Mouse (Mus musculus) natural killer cell, adult 2 months (primary cell): Measurements from ENCODE around the gene Eif3g.

Experiments used
- DNase-seq, 2 experiments: peaks; one replicate each; pipeline ENCODE4 v3.0.0; 2022; ENCODE audit warnings: low spot score in 2 of 2

Gene Eif3g

DNA sequence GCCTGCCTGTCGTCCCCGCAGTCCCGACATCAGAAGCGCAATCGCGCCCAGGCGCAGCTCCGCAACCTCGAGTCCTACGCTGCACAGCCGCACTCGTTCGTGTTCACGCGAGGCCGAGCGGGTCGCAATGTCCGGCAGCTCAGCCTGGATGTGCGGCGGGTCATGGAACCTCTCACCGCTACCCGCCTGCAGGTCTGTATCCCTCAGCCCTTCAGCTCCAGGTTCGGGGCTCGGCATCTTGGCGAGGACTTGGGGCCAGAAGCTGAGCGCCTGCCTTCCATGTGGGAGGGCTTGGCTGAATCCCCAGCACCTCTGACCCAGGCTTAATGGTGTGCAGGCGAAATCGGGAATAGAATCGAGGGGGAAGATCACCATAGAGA lies 10.0 kb downstream of the Eif3g start:
- DNase-seq, result no peak

DNA sequence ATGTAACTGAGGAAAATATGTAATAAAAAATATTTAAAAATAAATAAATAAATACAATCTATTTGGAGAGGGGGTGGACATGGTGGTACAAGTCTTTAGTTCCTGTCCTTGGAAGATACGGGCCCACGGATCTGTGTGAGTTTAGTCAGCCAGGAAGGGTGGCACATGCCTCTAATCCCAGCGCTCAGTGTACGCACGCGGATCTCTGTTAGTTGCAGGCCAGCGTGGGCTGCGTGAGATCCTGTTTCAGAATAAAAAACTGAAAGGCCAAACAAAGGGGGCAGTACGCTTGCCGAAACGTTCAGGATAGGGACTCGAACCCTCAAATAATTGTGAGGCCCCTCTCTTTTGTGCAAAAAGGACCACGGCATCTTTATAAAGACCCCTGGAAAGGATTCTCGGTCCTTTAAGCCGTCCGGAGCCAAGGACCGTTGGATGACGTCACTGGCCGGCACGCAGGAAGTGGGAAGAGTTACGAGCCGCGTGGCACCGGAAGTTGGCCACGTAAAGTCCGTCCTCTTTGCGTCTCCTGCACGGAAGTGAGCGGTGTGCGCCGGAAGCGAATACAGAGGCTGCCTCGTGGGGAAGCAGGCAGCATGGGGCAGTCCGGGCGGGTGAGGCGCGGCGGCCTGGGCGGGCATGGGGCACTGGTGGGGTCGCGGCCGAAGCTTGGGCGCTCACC lies 10.6 kb downstream of the Eif3g start, which contains the start of gene Ppan:
Gene Ppan, plus strand, starts transcription at position 472 of the 682 bp plus-strand sequence.
- peak; percentile 91 to 93 for DNase-seq

DNA sequence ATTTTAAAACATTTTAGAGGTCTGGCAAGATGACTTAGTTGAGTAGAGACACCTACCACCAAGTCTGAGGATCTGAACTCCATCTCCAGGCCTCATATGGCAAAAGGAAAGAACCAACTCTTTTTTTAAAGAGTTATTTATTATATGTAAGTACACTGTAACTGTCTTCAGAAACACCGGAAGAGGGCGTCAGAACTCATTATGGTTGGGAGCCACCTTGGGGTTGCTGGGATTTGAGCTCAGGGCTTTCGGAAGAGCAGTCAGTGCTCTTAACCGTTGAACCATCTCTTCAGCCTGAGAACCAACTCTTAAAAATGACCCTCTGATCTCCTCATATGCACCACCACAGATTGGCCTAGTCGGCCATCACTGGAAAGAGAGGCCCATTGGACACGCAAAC lies 11.2 kb downstream of the Eif3g start:
- DNase-seq, result no peak

DNA sequence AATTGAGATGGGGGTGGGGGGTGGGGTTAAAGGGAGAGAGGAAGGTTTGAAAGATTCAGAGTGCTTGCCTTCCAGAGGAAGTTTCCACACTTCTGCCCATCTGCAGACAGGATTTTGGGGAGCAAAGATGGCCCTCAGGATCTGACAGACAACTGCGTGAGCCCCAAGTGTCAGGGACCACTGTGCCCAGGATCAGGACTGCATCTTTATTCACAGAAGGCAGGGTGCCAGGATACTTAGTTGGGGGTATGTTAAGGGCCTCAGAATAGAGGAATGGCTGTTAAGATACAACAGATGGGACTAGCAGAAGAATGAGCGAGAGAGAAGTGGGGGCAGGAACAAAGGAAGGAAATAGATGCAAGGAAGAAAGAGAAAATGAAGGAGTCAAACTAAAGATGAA lies 11.9 kb downstream of the Eif3g start:
- DNase-seq, result no peak

DNA sequence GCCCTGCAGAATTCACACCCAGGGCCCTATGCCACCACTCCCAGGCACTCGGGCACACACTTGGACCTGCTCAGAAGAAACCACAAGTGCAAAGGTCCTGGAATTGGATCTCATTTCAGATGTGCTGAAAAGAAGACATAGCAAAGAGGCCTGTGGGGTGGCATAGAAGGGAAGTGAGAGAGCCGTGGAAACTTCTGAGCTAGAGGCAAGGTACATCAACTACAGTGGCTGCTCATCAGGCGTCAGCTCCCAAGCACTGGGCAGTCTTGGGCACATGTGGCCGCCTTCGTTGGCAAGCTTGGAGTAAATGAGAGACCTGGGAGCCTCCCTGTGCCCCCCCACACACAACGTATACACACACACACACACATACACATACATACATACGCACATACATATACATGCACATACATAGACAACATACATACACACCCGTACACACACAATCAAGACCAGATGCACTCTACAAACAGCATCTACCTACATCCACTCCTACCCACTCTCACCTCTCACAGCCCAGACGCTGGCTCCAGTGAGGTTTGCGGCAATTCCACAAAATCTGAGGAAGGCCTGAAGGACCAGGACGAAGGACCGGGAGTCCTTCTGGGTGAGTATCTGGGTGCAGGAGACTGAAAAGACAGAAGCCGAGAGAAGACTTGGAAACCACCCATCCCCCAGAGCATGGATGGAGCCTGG lies 19.2 kb downstream of the Eif3g start, which contains the start of gene Angptl6:
Gene Angptl6, minus strand, starts transcription at position 631 of the 696 bp plus-strand sequence.
- DNase-seq, result no peak

DNA sequence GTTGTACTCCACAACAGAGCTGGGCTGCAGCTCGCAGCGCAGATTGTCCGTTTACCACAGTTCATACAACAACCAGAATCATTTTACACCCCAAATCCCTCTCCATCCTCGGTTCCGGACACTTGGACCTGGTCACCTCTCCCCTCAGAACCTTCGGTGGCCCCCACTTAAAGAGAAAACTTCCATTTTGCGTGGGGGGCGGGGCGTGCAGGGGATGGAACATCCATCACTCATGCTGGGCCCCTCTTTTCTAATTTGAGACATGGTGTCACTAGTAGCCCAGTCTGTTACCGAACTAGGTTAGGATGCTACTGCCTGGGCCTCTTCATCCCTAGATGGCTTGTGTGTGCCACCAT lies 19.7 kb downstream of the Eif3g start:
- no peak for DNase-seq

DNA sequence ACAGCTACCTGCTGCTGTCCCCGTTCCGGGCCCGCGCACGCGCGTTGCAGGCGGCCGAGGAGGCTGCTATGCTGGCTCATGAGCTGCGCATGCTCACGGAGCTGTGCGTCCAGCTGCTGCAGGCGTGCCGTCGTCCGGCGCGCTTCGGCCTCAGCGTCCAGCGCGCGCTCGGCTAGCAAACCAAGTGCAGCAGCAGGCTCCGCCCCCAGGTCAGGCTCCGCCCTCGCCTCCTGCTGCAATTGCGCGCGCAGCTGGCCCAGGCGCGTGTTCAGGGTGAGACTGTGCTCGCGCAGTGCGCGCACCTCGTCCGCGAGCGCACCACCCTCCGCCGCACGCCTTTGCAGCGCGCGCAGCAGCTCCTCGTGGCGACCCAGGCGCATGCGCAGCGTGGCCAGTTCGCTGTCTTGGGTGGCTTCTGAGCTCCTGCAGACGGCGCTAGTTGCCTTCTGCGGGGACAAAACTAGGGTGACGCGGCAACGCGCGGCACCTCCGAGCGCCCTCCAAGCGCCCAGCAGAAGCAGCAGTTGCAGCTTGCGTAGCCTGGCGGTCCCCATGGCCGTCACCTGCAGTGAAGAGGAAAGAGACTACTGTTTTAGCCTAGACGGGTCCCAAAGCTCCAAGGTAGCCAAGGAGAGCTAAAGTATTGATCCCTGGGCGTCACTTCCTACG lies 20.2 kb downstream of the Eif3g start:
- peak; percentile 99 for DNase-seq

DNA sequence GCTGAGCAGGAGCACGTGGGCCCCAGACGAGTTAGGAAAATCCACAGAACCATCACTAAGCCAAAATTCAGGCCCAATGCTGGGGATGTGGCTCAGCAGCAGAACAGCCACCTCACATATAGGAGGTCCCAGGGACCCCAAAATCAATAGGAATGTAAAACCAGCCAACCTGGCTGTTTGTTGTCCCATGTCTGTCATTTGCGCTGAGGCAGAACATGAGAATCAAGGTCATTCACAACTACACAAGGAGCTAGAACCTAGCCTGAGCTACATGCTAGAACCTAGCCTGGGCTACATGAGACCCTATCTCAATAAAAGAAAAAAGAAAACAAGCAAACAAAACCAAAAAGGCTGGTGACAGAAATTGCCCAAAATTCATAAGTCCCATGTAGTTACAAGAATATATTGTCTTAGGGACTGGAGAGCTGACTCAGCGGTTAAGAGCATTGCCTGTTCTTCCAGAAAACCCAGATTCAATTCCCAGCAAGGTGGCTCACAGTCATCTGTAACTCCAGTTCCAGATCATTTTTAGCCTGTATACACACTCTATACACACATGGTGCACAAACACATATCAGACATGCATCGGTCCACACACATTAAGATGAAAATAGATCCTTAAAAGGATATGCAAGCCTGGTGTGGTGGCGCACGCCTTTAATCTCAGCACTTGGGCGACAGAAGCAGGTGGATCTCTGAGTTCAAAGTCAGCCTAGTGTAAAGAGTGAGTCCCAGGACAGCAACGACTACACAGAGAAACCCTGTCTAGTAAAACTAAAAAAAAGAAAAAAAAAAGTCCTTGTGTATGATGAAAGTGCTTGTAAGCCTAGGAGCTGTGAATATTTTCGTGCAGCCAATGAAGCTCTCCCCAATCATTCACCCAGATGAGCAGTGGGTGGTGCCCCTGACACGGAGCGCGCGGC lies 21.0 kb downstream of the Eif3g start:
- DNase-seq, result no peak

DNA sequence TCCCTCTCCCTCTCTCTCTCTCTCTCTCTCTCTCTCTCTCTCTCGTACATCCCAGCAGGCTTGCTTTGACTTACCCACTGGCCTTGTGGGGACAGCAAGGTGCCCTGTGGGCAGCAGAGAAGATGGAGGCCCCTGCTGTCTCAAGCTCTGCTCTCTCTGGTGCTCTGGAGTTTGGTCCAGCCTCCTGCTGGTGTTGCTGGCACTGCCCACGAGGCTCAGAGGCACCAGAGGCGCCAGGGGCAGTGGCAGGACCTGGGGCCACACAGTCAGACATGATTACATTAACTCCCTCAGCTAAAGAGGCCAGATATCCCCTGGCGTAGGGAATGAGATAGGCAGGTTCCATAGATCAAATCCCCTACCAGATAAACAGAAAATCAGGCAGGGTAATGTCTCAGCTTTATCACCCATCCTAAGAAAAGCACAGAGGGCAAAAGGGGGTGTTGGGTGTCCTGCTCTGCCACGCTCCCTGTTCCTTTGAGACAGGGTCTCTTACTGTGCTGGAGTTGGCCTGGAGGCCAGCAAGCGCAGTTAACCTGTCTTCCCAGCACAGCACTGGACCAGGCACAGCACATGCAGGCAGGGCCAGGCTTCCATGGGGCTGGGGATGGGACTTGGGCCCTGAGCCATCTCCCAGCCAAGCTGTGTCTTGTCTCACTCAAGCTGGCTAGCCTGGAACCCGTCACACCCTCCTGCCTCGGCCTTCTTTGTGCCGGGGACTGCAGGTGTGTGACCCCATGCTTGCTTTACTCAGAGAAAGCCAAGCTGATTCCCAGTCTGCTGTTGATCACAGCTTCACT lies 21.9 kb downstream of the Eif3g start:
- no peak for DNase-seq

DNA sequence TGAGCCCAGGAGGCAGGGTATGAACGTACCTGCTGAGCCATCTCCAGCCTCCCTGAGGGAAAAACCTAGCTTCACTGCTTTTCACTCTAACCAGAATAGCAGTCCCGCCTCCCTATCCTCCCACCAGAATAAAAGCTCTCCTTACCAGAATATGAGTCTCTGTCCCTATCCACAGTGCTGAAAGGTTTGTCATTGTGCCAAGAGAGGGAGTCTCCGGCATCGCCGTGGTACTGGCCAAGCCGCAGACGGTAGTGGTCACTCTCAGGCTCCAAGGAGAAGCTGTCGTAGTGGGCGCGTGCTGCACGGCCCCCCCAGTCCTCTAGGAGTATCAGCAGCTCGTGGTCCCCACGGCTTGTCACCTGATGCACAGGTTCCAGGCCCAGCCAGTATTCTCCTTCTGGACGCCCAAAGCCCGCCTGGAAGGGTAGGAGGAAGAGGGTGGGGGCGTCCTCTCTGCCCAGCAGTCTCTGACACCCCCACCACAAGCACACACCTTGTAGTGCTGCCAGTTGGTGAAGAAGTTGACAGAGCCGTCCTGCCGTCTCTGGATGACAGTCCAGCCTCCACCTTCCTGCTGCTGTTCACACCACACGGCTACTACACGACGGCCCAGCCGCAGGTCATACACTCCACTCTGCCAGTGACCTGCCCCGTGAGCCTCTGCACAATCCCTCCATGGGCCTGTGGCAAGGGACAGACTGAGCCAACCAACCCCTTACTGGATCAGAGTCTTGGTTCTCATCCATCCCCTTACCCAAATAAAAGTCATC lies 23.2 kb downstream of the Eif3g start:
- DNase-seq, result no peak

DNA sequence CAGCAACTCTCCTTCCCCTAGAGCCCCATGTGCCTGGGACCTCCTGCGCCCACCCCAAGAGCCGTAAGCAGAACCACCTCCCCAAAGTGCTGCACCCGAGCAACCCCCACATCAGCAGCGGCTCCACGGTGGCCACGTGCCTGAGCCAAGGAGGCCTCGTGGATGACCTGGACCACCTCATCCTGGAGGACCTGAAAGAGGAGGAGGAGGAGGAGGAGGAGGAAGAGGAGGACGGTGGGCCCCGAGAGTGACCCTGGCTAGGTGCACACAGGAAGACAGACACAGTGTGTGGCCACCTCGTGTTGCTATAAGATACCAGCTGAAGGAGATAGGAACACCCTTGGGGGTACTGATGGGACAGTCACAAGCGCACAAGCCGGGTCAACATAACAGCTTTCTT lies 24.9 kb downstream of the Eif3g start:
- no peak for DNase-seq

DNA sequence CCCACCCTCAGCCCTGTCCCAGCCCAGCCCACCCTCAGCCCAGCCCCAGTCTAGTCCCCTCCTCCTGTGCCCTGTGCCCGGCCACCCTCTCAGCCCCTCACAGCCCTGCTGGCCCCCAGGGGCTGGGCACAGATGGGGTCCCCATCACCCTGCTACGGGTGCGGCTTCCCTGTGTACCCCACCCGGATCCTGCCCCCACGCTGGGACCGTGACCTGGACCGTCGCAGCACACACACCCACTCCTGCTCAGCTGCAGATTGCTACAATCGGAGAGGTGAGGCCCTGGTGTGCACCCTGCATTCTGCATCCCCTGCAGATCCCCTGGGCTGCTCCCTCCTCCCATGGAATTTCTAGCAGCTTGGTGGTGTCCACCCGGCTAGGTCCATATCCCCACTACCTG lies 25.4 kb downstream of the Eif3g start:
- no peak for DNase-seq

DNA sequence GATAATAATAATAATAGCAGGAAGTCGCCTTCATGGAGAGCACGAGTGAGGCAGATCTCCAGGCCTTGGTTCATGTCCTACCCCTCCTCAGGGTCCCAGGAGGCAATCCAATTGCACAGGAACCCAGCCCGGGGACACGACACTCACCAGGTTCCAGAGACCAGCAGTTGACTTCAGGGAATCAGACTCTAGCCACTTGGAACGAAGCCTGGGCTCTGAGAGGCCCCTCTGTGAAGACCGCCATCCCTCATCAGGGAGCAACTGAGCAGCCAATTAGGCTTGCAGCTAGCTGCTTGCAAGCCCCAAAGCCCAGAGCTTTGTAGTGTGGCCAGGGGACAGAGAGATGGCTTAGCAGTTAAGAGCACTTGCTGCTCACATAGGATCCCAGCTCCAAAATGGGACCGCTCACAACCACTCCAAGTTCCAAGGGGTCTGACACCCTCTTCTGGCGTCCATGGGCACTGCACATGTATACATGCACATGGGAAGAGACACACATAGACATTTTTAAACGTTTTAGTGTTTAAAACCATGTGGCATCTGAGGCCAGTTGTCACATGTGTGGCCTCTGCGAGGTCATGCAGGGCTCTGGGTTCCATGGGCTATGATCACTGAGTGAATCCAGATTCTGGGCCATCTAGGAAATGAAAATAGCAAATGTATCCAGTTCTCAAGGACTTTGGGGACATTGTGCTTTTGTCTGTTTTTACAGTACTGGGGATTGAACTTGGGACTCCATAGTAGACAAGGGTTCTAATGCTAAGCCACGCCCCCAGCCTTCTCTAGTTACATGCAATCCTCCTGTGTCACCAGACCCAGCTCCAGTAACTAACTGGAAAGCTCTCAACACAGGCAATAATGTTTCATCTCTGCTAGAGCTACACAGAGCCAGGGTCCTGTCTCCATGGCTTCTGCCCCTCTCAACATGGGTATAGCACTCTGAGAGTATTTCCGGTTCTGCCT lies 27.9 kb downstream of the Eif3g start:
- DNase-seq, result no peak

DNA sequence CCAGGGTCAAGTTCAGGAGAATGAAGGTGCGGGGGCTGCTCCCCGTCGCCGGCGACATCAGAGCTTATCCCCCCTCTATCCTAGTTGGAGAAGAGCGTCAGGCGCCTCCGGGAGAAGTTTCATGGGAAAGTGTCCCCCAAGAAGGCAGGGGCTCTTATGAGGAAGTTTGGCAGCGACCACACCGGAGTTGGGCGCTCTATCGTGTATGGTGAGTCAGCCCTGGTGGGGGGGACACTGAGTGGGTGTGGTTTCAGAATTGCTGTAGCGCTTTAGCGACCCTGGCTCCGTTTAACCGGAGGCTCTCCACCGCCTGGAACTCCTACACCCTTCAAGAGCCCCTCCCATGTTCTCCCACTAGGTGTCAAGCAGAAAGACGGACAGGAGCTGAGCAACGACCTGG lies 29.2 kb downstream of the Eif3g start:
- DNase-seq, result no peak

DNA sequence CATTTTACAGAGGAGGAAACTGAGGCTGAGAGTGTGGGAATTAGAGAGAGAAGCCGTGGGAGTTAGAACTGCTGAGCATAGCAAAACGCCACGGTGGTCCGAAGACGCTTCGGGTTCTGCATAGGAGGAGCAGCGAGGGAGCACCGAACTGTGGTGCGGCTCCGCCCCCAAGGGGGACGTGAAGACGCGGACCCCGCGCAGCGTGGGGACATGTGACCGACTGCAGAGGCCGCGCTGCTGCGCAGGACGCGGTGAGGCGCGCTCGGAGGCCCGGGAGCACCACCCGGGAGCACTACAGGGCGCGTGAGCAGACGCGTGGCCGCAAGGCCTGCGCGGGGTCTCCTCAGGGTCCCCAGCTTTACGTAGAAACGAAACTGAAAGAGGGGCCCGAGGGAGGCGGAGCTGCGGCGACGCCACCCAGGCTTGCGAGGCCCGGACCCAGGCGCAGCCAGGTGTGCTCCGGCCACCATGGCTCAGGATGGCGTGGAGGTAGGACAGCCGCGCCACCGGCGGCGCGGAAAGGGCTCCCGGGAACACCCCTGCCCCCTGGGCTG lies 29.9 kb downstream of the Eif3g start, which contains the start of gene A230050P20Rik:
Gene A230050P20Rik, plus strand, starts transcription at position 195 of the 554 bp plus-strand sequence.
- DNase-seq, result peak; percentile 24 to 50

DNA sequence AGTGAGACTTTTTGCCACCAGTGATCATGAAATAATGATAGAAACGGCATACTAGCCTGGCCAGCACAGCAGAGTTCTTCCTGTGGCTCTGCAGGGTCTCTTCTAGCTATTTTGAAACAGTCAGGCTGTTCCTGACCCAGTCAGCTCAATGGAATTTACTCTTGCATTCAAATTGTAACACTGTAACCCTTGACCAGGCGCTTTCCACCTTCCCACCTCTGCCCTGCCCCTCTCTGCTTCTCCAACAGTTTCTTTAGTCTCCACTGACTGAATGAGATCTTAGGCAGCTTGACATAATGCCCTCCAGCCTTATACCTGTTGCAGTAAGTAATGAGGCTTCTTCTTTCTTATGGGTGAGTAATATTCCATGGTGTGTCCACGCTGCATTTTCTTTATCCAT lies 31.5 kb downstream of the Eif3g start:
- DNase-seq, result no peak

DNA sequence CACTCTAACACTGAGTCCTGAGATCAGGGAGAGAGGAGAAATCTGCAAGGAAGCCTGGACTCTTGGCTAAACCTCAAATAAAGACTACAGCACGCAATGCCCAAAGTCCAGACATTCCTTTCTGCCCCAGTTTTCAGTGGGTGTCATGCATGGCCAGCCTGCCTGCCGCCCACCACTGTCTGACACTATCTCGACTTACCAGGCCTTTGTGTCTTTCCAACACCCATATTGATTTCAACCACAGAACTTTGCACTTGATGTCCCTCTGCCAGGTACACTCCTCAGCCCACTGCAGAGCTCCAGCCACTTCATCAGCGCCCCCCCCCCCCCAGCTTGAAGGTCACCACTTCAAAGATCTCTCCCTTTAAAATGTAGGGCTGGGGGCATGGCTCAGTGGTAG lies 36.2 kb downstream of the Eif3g start:
- DNase-seq, result no peak

DNA sequence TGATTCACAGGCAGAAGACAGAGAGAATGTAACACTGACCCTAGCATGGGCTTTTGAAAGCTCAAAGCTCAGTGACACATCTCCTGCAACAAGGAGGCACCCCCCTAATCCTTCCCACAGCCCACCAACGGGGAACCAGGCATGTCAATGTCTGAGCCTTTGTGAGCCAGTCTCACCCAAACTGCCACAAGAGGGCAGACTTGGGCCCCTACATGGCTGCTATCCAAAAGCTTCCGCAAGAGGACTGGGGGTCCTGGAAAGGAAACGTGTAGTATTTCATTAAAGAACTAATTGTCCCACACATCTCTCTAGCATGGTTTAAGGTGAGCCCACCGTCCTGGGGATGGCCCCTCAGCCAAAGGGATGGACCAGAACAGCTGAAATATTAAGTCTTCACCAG lies 36.6 kb downstream of the Eif3g start:
- DNase-seq, result no peak

DNA sequence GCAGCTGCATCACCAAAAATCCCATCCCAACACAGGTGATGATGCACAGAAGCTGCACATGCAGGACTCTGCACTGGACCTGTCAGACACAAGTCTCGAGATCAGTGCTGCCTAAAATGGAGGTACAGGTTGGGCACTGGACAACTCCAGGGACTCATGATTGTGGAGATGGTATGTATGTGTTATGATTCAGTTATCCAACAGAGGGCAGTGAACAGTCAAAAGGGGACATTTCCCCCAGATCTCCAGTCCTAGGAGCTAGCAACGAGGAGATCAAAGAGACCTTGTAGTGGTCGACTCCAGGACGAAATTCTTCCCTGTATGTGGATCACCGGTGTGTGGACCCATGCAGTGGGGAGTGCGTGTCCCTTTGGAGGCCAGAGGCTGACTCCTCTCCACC lies 38.5 kb downstream of the Eif3g start:
- DNase-seq, result no peak
